Mouse (Mus musculus) hematopoietic stem cell, adult 5-6 weeks (primary cell): ENCODE results near the gene Gabpa. TPM values are rescaled to one million over a fixed set of nuclear protein-coding genes. Genes with fewer than 3 reads are reported as not detected.
A peak's percentile ranks its signal among the peaks of the same experiment; 100 is the strongest.

Source experiments
- ATAC-seq, 2 experiments: fragments of 125-278 bp in 1 of 2; replicated peaks in 1 of 2; 2 replicates each; pipeline ENCODE4 v1.8.0; 2016 to 2017; ENCODE audit warnings: inconsistent platforms in 2 of 2, mild to moderate bottlenecking in 2 of 2, moderate number of reproducible peaks in 2 of 2, low read depth in 1 of 2, moderate TSS enrichment in 1 of 2; ENCODE audit not compliant: low FRiP score in 2 of 2, poor library complexity in 2 of 2, severe bottlenecking in 2 of 2, insufficient read depth in 1 of 2, low TSS enrichment in 1 of 2
- total RNA-seq: library from RNA; stranded (forward); fragments of 172-1452, 232-1000 nt; gene quantifications from 2 replicates; pipeline ENCODE4 v1.2.3, GENCODE M21; 2017

Gene Gabpa
- 81.4 and 87.7 TPM in 2 replicates for total RNA-seq

DNA sequence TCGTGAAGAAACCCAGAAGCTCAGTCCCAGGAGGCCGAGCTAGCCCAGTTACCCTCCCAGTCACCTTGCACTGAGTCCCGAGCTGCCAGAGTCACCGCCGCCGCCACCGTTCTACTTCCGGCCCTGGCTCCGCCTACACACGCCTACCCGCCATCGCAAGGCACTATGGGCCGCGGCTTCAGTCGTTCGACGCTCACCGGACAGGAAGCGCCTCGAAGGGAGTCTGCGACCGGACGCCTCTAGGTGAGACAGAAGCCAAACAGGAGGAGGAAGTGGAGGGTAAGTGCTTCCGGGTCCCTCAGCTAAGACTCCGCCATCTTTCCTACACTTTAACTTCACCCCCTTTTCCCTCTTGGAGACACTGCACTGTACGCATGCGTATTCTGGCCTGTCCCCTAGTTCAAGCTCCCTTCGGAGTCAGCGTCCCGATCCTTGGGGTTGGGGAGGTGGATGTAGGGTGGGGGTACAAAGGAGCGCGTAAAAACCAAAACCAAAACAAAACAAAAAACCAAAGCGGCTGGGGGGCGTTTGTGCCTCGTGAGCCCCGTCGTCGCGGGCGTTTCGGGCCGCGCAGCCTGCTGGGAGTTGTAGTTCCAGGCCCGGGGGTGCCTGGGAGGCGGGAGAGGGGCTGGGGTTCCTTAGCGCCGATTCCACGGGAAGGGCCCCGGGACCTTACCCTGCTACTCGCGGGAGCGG lies at the start of gene Gabpa:
Gene Gabpa (plus strand): TSS at position 181 of the 696 bp plus-strand sequence.
- ATAC-seq: peak; percentile 92

DNA sequence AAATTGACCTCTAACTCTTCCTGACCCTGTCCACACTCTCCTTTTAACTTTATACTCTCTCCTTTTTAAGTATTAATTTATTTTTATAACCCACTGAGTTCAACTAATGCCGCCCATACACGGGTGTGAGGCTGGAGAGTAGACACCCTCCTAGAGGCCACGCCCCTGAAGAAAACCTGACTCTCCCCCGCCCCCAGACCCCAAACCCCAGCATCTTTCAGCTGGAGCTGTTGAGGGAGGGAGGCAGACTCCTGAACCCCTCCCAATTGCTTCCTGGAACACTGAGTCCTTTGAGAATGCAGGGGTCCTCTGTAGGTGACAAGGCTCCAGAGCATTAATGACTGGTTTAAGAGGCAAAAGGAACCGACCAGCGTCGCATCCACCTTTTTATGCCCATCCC lies 49.8 kb upstream of the Gabpa start:
- no peak for ATAC-seq

DNA sequence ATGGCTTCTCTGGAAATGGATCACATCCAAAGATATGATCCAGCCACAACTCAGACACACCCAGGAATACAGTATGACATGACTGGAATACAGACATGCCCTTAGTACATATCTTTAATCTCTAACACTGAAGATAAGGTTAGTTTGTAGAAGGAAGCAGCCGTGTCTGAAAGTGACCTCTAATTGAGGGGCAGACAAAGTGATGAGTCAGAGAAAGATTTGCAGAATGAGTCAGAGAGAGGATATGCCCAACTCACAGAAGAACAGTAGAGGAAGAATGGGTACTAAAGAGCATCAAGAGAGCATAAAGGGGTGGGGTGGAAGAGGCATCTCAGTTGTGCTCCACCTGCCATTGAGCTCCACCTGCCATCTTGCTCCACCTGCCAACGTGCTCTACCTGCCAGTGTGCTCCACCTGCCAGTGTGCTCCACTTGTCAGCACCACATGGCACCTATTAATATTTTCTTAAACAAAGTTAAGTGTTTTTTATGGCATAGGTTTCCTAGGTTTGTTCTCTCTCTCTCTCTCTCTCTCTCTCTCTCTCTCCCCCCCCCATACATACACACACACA lies 44.0 kb upstream of the Gabpa start:
- ATAC-seq: no peak

DNA sequence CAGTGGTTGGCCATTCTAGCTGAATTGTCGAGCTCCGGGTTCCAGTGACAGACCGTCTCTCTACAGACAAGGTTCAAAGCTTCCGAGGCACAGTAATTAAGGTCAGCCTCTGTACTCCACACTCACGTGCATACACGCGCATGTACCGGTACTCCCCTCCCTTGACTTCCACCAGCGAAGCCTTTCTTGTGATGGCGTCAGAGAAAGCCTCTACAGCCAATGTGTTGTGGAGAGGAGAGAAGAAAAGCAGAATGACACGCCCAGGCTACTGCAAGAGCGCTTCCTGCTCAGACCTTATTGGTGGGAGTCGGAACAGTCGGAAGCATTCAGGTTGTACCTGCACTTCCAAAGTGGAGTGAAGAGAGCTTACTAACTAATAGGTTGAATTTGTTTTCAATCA lies 41.3 kb upstream of the Gabpa start:
- ATAC-seq: no peak

DNA sequence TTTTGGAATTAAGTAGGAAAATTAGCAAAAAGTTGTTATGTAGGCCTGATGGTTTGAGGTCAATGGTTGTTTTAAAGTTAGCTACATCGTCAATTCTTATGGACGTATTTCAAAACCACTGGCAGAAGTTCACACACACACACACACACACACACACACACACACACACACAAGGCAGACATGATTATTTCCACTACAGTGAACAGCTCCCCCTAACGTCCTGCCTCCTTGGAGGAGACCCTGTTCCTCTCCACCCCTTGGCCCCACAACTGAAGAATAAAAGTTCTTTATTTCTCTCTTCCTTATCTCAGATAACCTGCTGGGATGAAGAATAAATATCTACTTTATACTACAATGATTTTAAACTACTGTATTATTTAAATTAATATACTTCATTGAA lies 39.4 kb upstream of the Gabpa start:
- no peak for ATAC-seq

DNA sequence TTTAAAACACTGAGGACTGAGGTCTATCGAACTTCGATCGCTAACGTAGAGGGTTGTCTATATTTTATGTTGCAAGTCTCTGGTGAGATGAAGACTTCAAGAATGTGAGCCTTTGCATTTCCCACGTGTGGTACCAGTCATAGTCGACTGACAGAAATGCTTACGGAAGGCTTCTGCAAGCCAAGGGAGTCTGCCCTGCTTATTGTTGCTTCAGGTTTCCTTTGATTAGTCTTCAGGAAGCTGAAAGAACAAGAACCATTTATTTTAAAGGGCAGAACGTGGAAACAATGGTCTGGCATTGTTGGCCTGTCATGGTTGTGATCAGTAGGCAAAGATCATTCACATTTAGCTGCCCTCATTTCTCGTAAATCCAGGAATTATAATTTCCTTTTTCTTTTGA lies 38.0 kb upstream of the Gabpa start:
- ATAC-seq: no peak

DNA sequence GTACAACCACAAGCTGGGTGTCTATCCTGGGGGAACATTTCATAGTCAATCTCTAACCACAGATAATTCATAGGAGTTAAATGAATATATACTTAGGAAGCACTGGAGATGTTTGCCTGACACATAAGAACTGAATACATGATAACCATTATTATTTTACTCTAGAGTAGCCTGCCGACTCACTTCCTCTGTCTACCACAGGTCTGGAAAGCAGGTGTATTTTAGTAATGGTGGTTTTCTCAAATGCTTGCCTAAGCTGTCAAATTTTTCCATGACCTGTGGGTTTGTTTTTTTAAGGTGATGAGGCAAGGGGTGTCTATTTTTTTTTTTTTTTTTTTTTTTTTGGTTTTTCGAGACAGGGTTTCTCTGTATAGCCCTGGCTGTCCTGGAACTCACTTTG lies 34.7 kb upstream of the Gabpa start:
- 0 out of 4 replicates have a peak, but pooled peaks have one; percentile 8 to 41 for ATAC-seq

DNA sequence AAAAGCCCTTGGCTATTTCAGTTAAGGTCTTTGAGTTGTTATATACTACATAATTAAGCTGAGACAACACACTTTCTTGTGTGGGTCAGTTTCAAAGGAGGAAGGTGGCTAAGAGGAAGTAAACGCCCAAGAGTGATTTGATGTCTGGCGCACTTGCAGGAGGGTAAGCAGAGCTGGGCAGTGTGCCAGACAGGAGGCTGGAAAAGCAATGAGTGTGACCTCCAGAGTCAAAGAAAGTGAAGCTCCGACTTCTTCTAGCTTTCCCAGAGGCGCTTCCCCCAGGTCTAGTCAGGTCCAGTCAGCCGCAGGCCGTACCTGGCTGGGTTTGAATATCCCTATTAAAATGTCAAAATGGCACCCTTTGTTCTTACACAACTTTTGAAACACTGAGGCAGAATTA lies 32.5 kb upstream of the Gabpa start:
- peak; percentile 80 to 84 for ATAC-seq

DNA sequence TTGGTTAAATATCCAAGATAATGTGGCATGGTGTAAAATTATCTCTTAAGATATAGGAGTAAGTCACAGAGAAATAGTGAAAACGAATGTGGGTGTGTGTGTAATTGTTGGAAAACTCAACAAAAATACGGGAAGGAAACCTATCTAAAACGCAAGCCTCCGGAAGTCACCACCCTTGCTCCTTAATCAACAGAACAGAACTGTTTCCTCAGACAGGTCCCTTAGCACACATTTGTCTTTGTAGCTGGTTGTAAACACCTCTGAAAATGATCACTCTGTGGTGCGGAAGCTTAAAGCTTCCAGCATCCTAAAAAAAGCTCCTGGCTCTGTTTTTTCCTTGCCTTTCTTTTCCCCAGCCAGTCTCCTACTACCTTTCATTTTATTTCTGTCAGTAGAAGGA lies 29.9 kb upstream of the Gabpa start:
- no peak for ATAC-seq

DNA sequence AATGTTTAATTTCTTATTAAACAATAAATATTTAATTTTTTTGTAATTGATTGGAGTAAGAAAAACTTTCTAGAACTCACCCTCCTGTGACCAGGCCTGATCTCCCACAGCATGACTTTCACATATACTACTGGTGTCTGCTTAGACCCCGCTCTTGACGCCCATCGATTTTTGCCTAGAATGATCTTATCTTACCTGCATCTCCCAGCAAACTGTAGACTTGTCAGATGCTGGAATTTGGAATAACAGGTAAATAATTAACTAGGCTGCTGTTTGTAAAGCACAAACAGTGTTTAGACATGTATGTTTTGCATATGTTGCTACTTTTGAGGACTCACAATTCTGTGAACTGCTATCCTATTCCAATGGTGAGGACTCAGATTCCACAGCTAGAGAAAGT lies 28.6 kb upstream of the Gabpa start:
- no peak for ATAC-seq

DNA sequence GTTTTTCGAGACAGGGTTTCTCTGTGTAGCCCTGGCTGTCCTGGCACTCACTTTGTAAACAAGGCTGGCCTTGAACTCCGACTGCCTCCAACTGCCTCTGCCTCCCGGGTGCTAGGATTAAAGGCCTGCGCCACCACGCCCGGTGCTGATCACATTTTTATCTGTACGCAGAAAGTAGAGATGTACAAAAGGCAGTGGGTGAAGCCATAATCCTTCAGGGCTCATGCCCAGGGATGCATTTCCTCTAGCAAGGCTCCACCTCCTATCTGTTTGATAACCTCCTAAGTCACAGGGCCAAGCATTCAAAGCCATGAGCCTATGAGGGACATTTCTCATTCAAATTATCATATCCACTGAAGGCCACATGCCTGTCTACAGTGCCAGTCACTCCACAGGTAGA lies 26.9 kb upstream of the Gabpa start:
- no peak for ATAC-seq

DNA sequence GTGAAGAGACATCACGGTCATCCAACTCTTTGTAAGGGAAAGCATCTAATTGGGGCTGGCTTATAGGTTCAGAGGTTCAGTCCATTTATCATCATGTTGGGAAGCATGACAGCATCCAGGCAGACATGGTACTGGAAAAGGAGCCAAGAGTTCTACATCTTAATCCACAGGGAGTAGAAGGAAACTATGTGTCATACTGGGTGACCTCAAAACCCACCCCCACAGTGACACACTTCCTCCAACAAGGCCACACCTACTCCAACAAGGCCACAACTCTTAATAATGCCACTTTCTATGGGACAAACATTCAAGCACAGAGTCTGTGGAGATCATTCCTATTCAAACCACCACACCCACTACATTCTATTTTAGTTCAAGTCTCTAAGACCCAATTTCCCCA lies 24.5 kb upstream of the Gabpa start:
- ATAC-seq: no peak

DNA sequence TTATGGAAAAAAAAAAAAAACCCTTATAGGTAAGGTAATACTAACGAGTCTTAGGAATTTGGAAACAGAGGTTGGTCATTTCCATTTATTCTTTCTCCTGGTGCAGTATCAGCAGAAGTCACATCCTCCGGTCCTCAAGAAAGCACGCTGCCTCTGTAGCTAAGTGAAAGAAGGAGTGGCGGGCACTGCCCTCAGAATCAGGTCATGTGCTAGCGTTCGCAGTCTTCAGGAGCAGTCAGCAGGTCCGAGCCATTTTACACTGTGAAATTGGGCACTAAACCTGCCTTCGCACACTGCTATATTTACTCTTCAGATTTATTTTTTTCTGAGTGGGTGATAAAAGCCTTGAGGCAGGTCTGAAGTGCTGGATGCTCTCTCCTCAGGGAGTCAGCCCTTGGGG lies 20.9 kb upstream of the Gabpa start:
- ATAC-seq: 0 out of 4 replicates have a peak, but pooled peaks of 1 of the 2 experiments have one; percentile 12

DNA sequence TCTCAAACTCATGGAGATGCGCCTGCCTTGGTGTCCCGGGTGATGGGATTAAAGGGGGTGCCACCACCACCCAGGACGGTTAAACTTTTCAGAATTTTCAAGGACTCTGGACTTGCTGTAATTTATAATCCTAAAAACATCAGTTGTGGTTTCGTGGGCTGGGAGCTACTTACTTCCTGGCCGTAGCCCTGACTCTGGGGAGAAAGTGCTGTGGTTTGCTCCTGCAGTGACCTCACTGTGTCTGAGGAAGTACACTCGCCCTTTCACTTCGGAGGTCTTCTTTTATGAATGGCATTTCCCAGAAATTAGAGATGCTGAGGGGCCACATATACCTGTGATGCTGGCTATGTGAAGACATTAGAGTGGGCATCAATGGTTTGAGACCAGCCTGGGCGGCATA lies 20.2 kb upstream of the Gabpa start:
- ATAC-seq: peak; percentile 87

DNA sequence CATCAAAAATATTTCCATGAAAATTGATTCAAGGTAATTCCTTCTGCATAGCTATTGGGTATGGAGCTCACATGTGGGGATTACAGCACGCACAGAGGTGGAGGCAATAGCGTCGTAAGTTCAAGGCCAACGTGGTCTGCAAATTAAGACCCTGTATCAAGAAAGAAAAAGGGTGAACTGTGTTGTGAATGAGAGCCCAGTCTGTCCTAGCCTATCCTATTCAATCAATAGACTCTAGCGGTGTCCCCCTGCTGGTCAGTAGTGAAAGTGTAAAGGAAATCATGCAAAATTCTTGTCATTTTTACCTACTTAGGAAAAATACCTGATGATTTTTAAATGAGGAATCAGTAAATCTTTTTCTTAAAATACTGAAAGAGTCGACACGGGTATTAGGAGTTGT lies 17.3 kb upstream of the Gabpa start:
- ATAC-seq: 0 out of 4 replicates have a peak, but pooled peaks have one; percentile 40 to 54

DNA sequence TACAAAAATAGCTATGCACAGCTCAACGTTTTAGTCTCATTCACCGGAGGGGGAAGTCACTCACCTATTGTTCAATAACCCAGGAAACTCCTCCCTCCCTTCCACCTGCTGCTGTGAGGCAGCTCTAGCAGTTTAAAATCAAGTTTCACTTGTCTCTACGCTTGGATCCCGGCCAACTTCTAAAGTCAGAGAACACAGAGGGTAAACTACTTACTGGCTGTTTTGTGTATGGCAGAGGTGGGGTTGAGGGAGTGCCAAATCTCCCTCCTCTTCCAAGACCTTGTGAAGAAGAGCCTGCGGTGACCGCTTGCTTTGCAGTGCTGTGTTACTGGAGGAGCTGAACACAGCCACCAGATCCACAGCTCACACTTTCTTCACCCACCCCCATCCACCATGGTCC lies 9.7 kb upstream of the Gabpa start:
- ATAC-seq: no peak

DNA sequence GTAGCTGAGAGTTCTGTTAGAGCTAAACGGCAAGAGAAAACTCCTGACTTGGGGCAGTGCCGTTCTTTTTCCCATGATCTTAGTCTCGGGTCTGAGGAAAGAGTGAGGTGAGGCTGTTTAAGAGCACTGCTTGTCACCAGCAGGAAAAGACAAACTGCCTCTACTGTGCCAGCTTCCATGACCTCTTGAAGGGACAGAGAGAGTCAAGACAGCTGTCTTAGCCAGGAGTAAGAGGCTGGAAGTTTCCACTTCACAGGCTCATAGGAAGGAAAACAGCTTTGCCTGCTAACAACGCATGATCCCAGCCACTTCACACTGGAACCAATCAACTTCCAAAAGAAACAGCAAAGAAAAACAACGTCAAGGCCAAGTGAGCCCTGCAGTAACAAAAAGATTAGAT lies 3.0 kb upstream of the Gabpa start:
- no peak for ATAC-seq

DNA sequence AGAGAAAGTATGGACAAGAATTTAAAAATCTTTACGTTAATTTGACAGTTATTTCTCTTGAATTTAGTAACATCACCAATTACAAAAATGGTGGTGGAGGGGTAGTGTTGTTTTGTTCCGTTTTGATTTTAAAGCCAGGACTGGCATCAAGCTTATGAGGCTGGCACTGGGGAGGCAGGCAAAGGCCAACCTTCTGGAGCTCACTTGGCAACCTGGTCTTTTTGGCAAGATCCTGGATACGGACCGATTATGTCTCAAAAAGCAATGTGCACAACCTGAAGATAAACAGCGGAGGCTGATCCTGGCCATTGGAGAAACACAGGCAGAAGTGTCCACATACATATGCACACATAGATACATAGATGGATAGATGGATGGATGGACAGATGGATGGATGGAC lies 2.0 kb upstream of the Gabpa start:
- no peak for ATAC-seq

DNA sequence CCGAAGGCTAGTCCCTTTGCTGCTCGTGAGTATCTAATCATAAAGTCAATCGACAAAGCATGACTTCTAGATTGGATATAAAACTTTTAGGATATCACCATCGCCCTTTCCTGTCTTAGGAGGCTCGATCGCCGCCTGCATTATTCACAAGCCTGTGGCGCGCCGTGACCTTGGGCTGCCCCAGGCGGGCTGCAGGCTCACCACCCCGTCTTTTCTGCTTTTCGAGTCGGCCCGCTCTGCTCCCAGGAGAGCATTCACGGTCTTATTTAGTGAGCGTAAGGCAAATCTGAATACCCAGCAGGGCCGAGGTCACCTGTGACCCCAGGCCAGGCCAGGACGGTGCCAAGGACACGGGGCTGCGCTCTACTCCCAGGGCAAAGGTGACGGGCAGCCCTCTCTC lies 381 bp upstream of the Gabpa start:
- ATAC-seq: peak in 1 of 2 experiments; percentile 25; a peak in 3 of 4 replicates
